Mouse (Mus musculus): ENCODE measurements around the gene Ikzf1. TPM values are rescaled to one million over a fixed set of nuclear protein-coding genes. Genes with fewer than 3 reads are reported as not detected.
A peak's percentile ranks its signal among the peaks of the same experiment; 100 is the strongest.

Ikzf1 gene
- polyA plus RNA-seq, 1 experiment from 2014 or later = 59.1 TPM

DNA sequence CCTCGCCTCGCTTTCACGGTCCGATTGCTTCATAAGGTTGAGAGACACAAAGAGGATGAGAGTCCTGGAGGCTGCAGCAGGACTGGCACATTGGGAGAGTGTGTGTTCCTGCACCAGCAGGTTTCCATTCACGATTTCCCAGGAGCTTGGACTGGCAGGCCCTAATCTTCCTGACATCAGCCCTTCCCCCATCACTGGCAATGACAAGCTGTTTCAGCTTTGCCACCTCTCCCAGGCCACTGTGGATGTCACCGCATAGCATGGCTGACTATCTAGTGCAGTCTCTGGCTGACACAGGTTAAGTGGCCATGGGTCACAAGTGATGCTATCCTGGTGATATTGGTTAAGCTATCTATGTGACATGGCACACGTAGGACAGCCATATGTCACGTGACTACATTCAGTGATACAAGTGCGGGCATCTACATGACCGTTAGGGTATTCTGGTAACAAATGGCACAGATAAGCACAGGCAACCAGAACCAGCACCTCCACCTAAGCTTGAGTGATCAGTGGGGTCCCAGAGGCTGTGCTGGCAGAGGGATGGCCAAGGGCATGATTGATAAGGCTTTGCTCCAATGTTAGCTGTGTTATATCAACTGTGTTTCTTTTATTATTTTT, 43.2 kb downstream of the Ikzf1 start:
- Histone ChIP-seq H3K27ac (peak overlapping the region; percentile 100), H3K4me1 (peaks cover 98% of the 10 kb centered on the region), H3K36me3 (peaks cover 60% of the 10 kb centered on the region), H3K9ac (peak overlapping the region; percentile 67), H3K4me2 (peak overlapping the region; percentile 60; the same call in 1 of the 2 replicates), H3K27me3 (replicated peaks) (no peaks in the 10 kb centered on the region), H3K9me3 (replicated peaks) (no peaks in the 10 kb centered on the region), H3K4me3 (no peak overlapping the region)
- WGBS (ENCODE audit: insufficient replicate concordance) = 58% methylated on average over 10 of the region's 10 CpGs
- peak; percentile 47 for ATAC-seq

DNA sequence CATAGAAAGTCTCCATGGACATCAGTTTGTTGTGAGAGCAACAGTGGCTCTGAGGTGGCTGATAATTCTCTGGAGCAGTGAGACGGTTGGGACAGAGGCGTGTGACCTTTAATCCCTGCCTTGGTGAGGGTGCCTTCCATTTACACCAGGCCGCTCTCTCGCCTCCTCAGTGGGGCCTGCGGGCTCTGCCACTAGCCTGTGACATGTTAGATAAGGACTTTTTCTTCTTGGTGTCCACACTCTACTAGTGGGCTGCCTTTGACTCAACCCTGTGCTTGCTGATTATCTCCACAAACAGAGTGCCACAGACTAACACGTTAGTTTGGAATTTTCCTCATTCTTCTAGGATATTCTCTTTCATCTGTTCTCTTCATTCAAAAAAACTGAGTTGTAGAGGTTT, 44.4 kb downstream of the Ikzf1 start:
- ATAC-seq = peak; percentile 92

DNA sequence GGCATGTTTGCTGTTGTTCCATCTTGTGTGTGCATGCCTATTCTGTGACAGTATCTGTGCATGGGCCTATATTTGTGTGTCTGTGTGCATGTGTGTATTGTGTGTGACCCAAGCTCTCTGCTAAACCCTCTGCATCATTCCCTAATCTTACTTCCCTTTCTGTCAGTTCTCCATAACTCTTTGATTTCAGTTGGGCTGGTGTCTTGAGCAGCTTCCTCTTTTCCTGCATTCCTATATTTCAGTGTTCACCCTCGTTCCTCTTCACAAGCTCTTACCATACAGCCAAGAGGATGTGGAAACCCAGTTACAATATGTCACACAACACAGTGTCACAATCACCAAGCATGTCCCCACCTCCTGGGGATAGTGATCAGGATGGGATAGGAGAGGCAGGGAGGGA, 45.3 kb downstream of the Ikzf1 start:
- H3K4me1 ChIP-seq = peaks cover 98% of the 10 kb centered on the region
- ATAC-seq = no peak
- no peaks in the 10 kb centered on the region for H3K27me3 ChIP-seq (replicated peaks)
- WGBS (ENCODE audit: insufficient replicate concordance) = 24% methylated on average over 1 of the region's 1 CpGs
- H3K9ac ChIP-seq = peak overlapping the region; percentile 52
- H3K4me2 ChIP-seq = peak overlapping the region; percentile 46
- peak overlapping the region; percentile 95 for H3K27ac ChIP-seq
- no peaks in the 10 kb centered on the region for H3K9me3 ChIP-seq (replicated peaks)
- H3K4me3 ChIP-seq = no peak overlapping the region
- H3K36me3 ChIP-seq = peaks cover 57% of the 10 kb centered on the region

More for the DNA sequence above, 44.4 kb downstream of the Ikzf1 start:
- H3K36me3 ChIP-seq = peaks cover 55% of the 10 kb centered on the region
- H3K4me3 ChIP-seq = no peak overlapping the region
- H3K4me1 ChIP-seq = peaks cover 98% of the 10 kb centered on the region
- H3K4me2 ChIP-seq = peak overlapping the region; percentile 60
- no peaks in the 10 kb centered on the region for H3K27me3 ChIP-seq (replicated peaks)
- no peaks in the 10 kb centered on the region for H3K9me3 ChIP-seq (replicated peaks)
- WGBS (ENCODE audit: insufficient replicate concordance) = 17% methylated on average over 6 of the region's 6 CpGs
- H3K27ac ChIP-seq = peak overlapping the region; percentile 100
- peak overlapping the region; percentile 67 for H3K9ac ChIP-seq

DNA sequence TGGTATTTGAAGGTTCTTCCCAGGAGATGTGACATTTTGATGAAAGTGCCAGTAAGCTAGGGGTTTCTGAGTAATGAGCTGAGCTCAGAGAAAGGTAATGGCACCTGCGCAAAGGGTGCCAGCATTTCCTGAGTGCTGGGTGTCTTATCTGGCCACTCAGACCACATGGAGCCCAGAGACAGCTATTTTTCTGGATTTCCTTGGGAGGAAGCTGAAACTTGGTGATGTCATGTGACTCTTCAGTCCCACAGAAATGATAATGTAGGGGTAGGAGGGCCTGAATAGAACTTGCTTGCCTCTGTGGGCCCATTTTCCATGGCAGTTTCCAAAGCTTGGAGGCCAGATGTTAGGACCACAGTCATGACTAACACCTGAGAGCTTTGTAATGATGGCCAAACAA, 46.9 kb downstream of the Ikzf1 start:
- H3K27ac ChIP-seq = peak overlapping the region; percentile 95
- H3K9ac ChIP-seq = peak overlapping the region; percentile 68
- no peak overlapping the region for H3K4me3 ChIP-seq
- 45% methylated on average over 1 of the region's 1 CpGs for WGBS (ENCODE audit: insufficient replicate concordance)
- H3K27me3 ChIP-seq (replicated peaks) = no peaks in the 10 kb centered on the region
- peaks cover 58% of the 10 kb centered on the region for H3K36me3 ChIP-seq
- H3K4me2 ChIP-seq = no peak overlapping the region
- no peaks in the 10 kb centered on the region for H3K9me3 ChIP-seq (replicated peaks)
- H3K4me1 ChIP-seq = peaks cover 98% of the 10 kb centered on the region
- no peak for ATAC-seq

DNA sequence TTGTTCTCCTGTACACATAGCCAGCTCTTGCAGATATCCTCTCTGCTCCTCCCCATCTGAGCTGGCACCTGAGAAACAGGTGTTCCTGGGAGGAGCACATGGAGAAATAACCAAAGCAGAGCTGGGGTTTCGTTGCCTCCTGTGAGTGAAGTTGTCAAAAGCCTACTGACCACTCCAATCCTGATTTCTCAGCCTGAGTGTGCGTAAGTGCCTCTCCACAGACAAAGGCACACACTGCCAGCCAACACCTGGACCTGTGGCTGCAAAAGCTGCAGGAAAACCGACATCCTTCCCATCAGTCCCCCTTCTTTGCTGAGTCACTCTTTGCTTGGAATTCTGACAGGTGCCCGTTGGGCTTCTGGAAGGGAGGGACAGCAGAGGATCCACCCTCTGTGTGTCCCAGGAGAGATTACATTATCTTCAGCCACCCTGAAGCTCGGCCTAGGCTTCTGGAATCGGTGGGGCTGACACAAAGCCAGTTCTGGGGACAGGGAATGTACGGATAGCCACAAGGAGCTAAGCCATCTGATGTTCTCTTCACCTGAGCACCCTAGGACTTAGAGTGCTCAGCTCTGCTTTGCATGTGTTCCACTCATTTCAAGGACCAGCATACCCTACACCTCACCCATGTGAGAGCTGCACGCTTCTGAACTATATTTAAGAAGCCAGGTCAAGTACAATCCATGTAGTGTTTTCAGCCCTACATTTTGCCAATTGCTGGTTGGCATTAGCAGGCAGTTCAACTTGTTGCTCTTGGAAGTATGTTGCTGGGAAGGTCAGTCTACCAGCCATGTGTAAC, 48.4 kb downstream of the Ikzf1 start:
- Histone ChIP-seq H3K4me3 (peak overlapping the region; percentile 7; the same call in 1 of the 2 replicates), H3K27me3 (replicated peaks) (no peaks in the 10 kb centered on the region), H3K9me3 (replicated peaks) (no peaks in the 10 kb centered on the region), H3K4me2 (peak overlapping the region; percentile 48), H3K4me1 (peaks cover 89% of the 10 kb centered on the region), H3K36me3 (peaks cover 59% of the 10 kb centered on the region), H3K9ac (peak overlapping the region; percentile 68), H3K27ac (peak overlapping the region; percentile 95)
- ATAC-seq = peak; percentile 82
- 37% methylated on average over 8 of the region's 8 CpGs for WGBS (ENCODE audit: insufficient replicate concordance)

DNA sequence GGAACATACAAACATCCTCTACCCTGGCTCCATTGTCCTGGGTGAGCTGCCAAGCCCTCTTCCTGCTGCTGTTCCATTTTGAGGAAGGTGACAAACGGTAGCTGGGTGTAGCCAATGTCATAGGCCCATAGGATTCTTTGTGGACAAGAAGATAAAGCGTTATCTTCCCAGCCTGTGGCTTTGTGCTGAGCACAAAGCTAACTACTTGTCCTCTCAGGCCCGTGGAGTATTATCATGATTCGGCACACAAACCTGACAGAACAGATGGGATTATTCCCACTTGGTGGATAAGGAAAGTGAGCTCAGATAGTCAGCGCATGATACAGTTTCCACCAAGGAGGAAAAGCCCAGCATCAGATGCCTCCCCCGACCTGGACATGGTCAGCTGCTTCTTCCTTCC, 50.4 kb downstream of the Ikzf1 start:
- WGBS (ENCODE audit: insufficient replicate concordance) = 25% methylated on average over 6 of the region's 6 CpGs
- H3K4me3 ChIP-seq = no peak overlapping the region
- peak; percentile 64 for ATAC-seq

DNA sequence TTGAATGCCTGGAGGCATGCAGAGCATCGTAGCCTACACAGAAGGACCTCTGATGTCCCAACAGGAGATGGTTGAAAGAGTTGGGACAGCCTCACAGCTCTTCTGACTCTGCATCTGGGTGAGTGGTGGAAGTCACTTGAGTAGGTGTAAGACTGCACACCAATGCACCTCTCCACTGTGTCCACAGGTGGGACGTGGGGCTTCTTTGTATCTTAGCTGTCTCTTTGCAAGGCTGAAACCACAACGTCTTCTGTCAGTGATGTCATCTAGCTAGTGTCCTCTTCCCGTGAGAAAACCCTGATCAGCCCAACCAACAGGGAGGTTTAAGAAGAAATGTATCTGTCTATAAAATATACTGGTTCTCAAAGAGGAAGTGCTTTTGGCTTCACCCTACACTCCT, 52.1 kb downstream of the Ikzf1 start:
- 70% methylated on average over 4 of the region's 4 CpGs for WGBS (ENCODE audit: insufficient replicate concordance)
- no peak for ATAC-seq
- Histone ChIP-seq H3K9ac (peak overlapping the region; percentile 28), H3K4me3 (no peak overlapping the region), H3K4me2 (no peak overlapping the region), H3K9me3 (replicated peaks) (no peaks in the 10 kb centered on the region), H3K27ac (peak overlapping the region; percentile 95), H3K27me3 (replicated peaks) (no peaks in the 10 kb centered on the region), H3K36me3 (peaks cover 71% of the 10 kb centered on the region), H3K4me1 (peaks cover 80% of the 10 kb centered on the region)

More for the DNA sequence above, 50.4 kb downstream of the Ikzf1 start:
- H3K9ac ChIP-seq = peak overlapping the region; percentile 61
- H3K4me2 ChIP-seq = peak overlapping the region; percentile 17; the same call in 1 of the 2 replicates
- peaks cover 83% of the 10 kb centered on the region for H3K4me1 ChIP-seq
- no peaks in the 10 kb centered on the region for H3K27me3 ChIP-seq (replicated peaks)
- H3K9me3 ChIP-seq (replicated peaks) = no peaks in the 10 kb centered on the region
- H3K36me3 ChIP-seq = peaks cover 68% of the 10 kb centered on the region
- peak overlapping the region; percentile 95 for H3K27ac ChIP-seq

DNA sequence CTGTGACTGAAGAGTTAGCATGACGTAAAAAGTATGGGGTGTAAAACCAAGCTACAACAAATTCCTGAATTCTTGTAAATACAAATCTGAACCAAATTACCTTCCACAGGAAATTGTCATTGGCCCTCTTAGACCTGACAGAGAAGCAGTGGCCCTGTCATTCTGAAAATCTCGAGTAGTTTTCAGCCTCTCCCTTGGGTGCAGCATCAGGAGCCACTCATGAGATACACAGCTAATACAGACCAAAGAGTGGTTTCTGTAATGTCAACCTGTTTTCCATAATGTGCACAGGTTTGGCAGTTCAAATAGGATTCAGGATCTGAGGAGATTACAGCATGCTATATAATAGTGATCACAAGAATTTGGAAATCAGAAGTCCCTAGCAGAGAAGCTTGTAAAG, 52.8 kb downstream of the Ikzf1 start:
- Histone ChIP-seq H3K36me3 (peaks cover 65% of the 10 kb centered on the region), H3K9ac (no peak overlapping the region), H3K4me3 (no peak overlapping the region), H3K27me3 (replicated peaks) (no peaks in the 10 kb centered on the region), H3K9me3 (replicated peaks) (no peaks in the 10 kb centered on the region), H3K4me1 (peaks cover 80% of the 10 kb centered on the region), H3K27ac (peak overlapping the region; percentile 95; the same call in 1 of the 2 replicates), H3K4me2 (no peak overlapping the region)
- 55% methylated on average over 2 of the region's 2 CpGs for WGBS (ENCODE audit: insufficient replicate concordance)
- ATAC-seq = no peak

DNA sequence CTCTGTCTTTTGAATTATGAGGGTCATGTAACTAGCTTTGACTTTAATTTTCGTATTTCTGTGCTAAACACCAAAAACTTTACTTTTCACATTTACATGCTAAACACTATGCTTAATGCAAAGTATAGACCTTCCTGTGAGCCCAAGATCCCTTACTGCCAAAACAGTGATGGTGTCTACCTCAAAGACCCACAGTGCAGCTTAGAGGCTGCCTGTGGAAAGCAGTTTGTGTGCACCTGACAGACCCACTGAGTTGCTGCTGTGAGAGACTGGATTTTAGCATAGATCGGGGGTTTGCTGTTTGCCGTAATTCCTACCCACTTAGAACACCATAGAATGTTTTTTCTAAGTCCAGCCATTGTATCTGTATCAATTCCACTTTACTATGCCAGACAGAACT, 54.3 kb downstream of the Ikzf1 start:
- Histone ChIP-seq H3K4me1 (peaks cover 71% of the 10 kb centered on the region), H3K9me3 (replicated peaks) (no peaks in the 10 kb centered on the region), H3K27me3 (replicated peaks) (no peaks in the 10 kb centered on the region), H3K36me3 (peaks cover 64% of the 10 kb centered on the region), H3K27ac (peak overlapping the region; percentile 62), H3K4me3 (no peak overlapping the region), H3K9ac (no peak overlapping the region), H3K4me2 (no peak overlapping the region)
- 86% methylated on average over 3 of the region's 3 CpGs for WGBS (ENCODE audit: insufficient replicate concordance)
- ATAC-seq = no peak

DNA sequence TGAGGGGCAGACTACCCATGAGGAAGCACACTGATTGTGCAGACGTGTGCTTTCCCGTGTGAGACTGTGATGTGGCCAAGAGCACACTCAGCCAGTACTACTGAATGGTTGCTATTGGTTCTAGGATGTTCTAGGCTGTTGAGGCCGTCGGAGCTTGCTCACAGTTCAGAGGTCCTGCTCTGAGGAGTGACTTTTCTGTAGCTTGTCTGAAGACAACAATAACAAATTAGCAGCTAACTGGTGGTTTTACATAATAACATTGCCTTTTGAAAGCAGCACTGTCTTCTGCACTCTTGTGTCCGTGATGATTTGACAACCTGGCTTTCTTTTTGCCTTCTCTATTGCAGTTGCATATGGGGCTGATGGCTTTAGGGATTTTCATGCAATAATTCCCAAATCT, 55.8 kb downstream of the Ikzf1 start:
- Histone ChIP-seq H3K27ac (peak overlapping the region; percentile 80), H3K4me3 (no peak overlapping the region), H3K36me3 (peaks cover 67% of the 10 kb centered on the region), H3K9me3 (replicated peaks) (no peaks in the 10 kb centered on the region), H3K4me2 (no peak overlapping the region), H3K27me3 (replicated peaks) (no peaks in the 10 kb centered on the region), H3K4me1 (peaks cover 56% of the 10 kb centered on the region), H3K9ac (no peak overlapping the region)
- ATAC-seq = no peak
- 68% methylated on average over 5 of the region's 5 CpGs for whole genome bisulfite sequencing (ENCODE audit: insufficient replicate concordance)

DNA sequence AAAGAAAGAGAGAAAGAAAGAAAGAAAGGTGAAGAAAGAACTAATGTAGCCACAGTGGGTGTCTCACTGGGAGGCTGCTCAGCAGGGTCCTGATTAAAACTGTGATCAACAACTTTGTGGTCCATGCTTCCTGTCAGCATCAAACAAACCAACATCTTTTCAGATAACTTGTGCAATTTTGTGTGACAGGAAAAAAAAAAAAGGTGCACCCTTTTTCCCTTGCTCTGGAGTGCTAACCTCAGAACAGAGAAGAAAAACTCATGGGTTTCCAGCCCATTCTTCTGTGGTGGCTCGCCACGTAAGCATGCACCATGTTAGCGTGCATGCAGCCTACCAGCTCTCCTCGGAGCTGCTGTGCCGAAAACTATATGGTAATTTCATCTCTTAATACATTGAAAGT, 56.8 kb downstream of the Ikzf1 start:
- H3K9me3 ChIP-seq (replicated peaks) = no peaks in the 10 kb centered on the region
- no peaks in the 10 kb centered on the region for H3K27me3 ChIP-seq (replicated peaks)
- H3K27ac ChIP-seq = peak overlapping the region; percentile 87
- ATAC-seq = no peak
- H3K4me2 ChIP-seq = no peak overlapping the region
- H3K4me3 ChIP-seq = no peak overlapping the region
- no peak overlapping the region for H3K9ac ChIP-seq
- H3K36me3 ChIP-seq = peaks cover 66% of the 10 kb centered on the region
- H3K4me1 ChIP-seq = peaks cover 46% of the 10 kb centered on the region
- 87% methylated on average over 5 of the region's 5 CpGs for WGBS (ENCODE audit: insufficient replicate concordance)

DNA sequence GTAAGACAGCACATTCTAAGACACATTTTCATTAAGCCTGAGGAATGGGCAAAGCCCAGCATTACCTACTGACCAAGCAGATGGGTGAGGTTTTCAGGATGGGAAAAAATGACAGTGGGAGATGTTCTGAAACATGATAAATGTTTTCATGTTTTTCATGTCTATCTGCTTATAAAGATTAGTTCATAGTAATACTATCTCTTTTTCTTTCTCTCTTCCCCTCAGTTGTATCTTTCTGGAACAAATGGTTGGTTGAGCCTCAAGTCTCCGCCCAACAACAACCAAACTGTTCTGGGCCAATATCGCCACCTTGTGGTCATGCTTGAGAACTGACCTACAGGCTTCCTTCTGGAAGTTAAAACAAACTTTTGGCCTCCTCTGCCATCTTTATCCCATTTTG, 57.8 kb downstream of the Ikzf1 start:
- no peak overlapping the region for H3K4me3 ChIP-seq
- no peaks in the 10 kb centered on the region for H3K9me3 ChIP-seq (replicated peaks)
- 7% methylated on average over 2 of the region's 2 CpGs for WGBS (ENCODE audit: insufficient replicate concordance)
- peaks cover 67% of the 10 kb centered on the region for H3K36me3 ChIP-seq
- peak overlapping the region; percentile 20; the same call in 1 of the 2 replicates for H3K4me2 ChIP-seq
- peak overlapping the region; percentile 22 for H3K9ac ChIP-seq
- peak; percentile 82 for ATAC-seq
- peaks cover 39% of the 10 kb centered on the region for H3K4me1 ChIP-seq
- H3K27me3 ChIP-seq (replicated peaks) = no peaks in the 10 kb centered on the region
- peak overlapping the region; percentile 87 for H3K27ac ChIP-seq

Data from liver, embryonic 12.5 days (tissue).